ENCODE assay signal across 19 mouse cellular contexts in genomic region chr1:190880638-190881037, GRCm38 (mm10). TPM values are rescaled to one million over a fixed set of nuclear protein-coding genes. Genes with fewer than 3 reads are reported as not detected.
DNase-seq lines count a peak whose midpoint lies in the region; ATAC-seq and TF ChIP-seq lines count a peak whose summit lies in the region.
"Had no signal": no experiment of that assay in that cellular context is flagged by ENCODE, and none has a peak within 500 bp of the region (broad histone marks: within the 10 kb centered on the region; RNA-seq: fewer than 3 reads in every experiment).

No protein-coding gene starts in this region.

- H3K4me1 ChIP-seq in lung, adult 2 months (ENCODE audit: control insufficient read depth, insufficient read depth, low read length): 0 out of 2 replicates have a peak, but pooled peaks cover 2% of the 10 kb centered on the region
- H3K4me1 ChIP-seq in liver, embryonic 12.5 days: no peaks in the 10 kb centered on the region
- peaks cover 3% of the 10 kb centered on the region for H3K4me1 ChIP-seq in liver, embryonic 16.5 days (ENCODE audit: control insufficient read depth, low read depth, low read length)
- H3K4me1 ChIP-seq in small intestine, adult 2 months (ENCODE audit: control insufficient read depth, insufficient read depth, insufficient read length, low read length): peaks cover 2% of the 10 kb centered on the region; the same call in 1 of the 2 replicates
- no peaks in the 10 kb centered on the region for H3K4me1 ChIP-seq in intestine, embryonic 16.5 days (ENCODE audit: control insufficient read depth, insufficient read depth, low read length)
- H3K4me1 ChIP-seq: embryonic facial prominence, embryonic 13.5 days; forebrain, embryonic 12.5 days had no signal

- peak; percentile 16 for DNase-seq in lung, adult 2 months
- DNase-seq in lung, postnatal 4 days: no peak
- no peak for DNase-seq in testis, postnatal 10 days (ENCODE audit: low spot score)
- DNase-seq: adrenal gland, postnatal 14 days; cerebellum, adult 9-11 months; heart, adult 2 months; heart, postnatal 14 days had no signal

- no peak for TF ChIP-seq POLR2A in lung, adult 2 months (IDR thresholded peaks at IDR 0.05; ENCODE audit: borderline replicate concordance, extremely low read depth, low read depth, low read length)
- TF ChIP-seq POLR2A in small intestine, adult 2 months (IDR thresholded peaks at IDR 0.05; ENCODE audit: low read depth, low read length): no peak

- ATAC-seq in liver, embryonic 12.5 days: peak; percentile 78
- ATAC-seq in liver, embryonic 16.5 days (ENCODE audit: low read depth): peak; percentile 89
- no peak for ATAC-seq in CD4-positive, CD25-positive, alpha-beta regulatory T cell, adult 4 months
- ATAC-seq in intestine, embryonic 16.5 days: no peak

- H3K9me3 ChIP-seq in liver, embryonic 12.5 days (replicated peaks): no peaks in the 10 kb centered on the region
- H3K9me3 ChIP-seq in liver, embryonic 16.5 days (replicated peaks; ENCODE audit: control insufficient read depth, low read length): no peaks in the 10 kb centered on the region
- H3K9me3 ChIP-seq in intestine, embryonic 16.5 days (ENCODE audit: control insufficient read depth, low read length): no peaks in the 10 kb centered on the region
- H3K9me3 ChIP-seq: embryonic facial prominence, embryonic 13.5 days; forebrain, embryonic 12.5 days; heart, embryonic 15.5 days had no signal

- H3K4me3 ChIP-seq in lung, adult 2 months (replicated peaks; ENCODE audit: extremely low read depth, low read depth, low read length): no peak overlapping the region
- no peak overlapping the region for H3K4me3 ChIP-seq in liver, embryonic 12.5 days
- no peak overlapping the region for H3K4me3 ChIP-seq in liver, embryonic 16.5 days (ENCODE audit: low read depth, low read length)
- no peak overlapping the region for H3K4me3 ChIP-seq in small intestine, adult 2 months (ENCODE audit: low read depth, low read length)
- H3K4me3 ChIP-seq in intestine, embryonic 16.5 days (ENCODE audit: low read length): no peak overlapping the region
- H3K4me3 ChIP-seq: embryonic facial prominence, embryonic 13.5 days; forebrain, embryonic 12.5 days; heart, adult 2 months; heart, embryonic 15.5 days had no signal

- H3K36me3 ChIP-seq in liver, embryonic 12.5 days: peaks cover 19% of the 10 kb centered on the region
- H3K36me3 ChIP-seq in liver, embryonic 16.5 days (ENCODE audit: control insufficient read depth, insufficient read depth): no peaks in the 10 kb centered on the region
- H3K36me3 ChIP-seq in small intestine, adult 2 months (ENCODE audit: control insufficient read depth, insufficient read depth, low read length): peaks cover 7% of the 10 kb centered on the region
- H3K36me3 ChIP-seq in intestine, embryonic 16.5 days (ENCODE audit: control insufficient read depth, insufficient read depth, low read length): no peaks in the 10 kb centered on the region

- no peak overlapping the region for H3K4me2 ChIP-seq in liver, embryonic 12.5 days
- no peak overlapping the region for H3K4me2 ChIP-seq in liver, embryonic 16.5 days (ENCODE audit: low read depth, low read length)
- H3K4me2 ChIP-seq in intestine, embryonic 16.5 days (ENCODE audit: low read depth, low read length): no peak overlapping the region
- H3K4me2 ChIP-seq: embryonic facial prominence, embryonic 13.5 days; forebrain, embryonic 12.5 days; heart, embryonic 11.5 days; heart, embryonic 15.5 days had no signal

- H3K27me3 ChIP-seq in liver, embryonic 12.5 days (replicated peaks): no peaks in the 10 kb centered on the region
- H3K27me3 ChIP-seq in liver, embryonic 16.5 days (ENCODE audit: control insufficient read depth, insufficient read depth, low read depth, low read length): no peaks in the 10 kb centered on the region
- no peaks in the 10 kb centered on the region for H3K27me3 ChIP-seq in small intestine, adult 2 months (ENCODE audit: control insufficient read depth, insufficient read depth, low read length)
- no peaks in the 10 kb centered on the region for H3K27me3 ChIP-seq in intestine, embryonic 16.5 days (replicated peaks; ENCODE audit: control insufficient read depth, insufficient read depth, low read length)
- H3K27me3 ChIP-seq: CH12.LX; embryonic facial prominence, embryonic 13.5 days; forebrain, embryonic 12.5 days; heart, embryonic 15.5 days; Patski had no signal

- peak overlapping the region; percentile 55; the same call in 1 of the 2 replicates for H3K27ac ChIP-seq in liver, embryonic 12.5 days
- H3K27ac ChIP-seq in liver, embryonic 16.5 days (ENCODE audit: low read length): peak overlapping the region; percentile 76
- H3K27ac ChIP-seq in small intestine, adult 2 months (ENCODE audit: insufficient read depth, low read depth, low read length): peak overlapping the region; percentile 13; the same call in 1 of the 2 replicates
- no peak overlapping the region for H3K27ac ChIP-seq in intestine, embryonic 16.5 days (ENCODE audit: low read length)
- H3K27ac ChIP-seq: embryonic facial prominence, embryonic 13.5 days; forebrain, embryonic 12.5 days; heart, adult 2 months; heart, embryonic 15.5 days had no signal

- WGBS in lung, adult 2 months: 56% methylated on average over 6 of the region's 6 CpGs
- 61% methylated on average over 6 of the region's 6 CpGs for WGBS in liver, embryonic 12.5 days (ENCODE audit: insufficient replicate concordance)
- 70% methylated on average over 6 of the region's 6 CpGs for WGBS in liver, embryonic 16.5 days (ENCODE audit: insufficient replicate concordance)
- 73% methylated on average over 6 of the region's 6 CpGs for WGBS in small intestine, adult 2 months
- 73% methylated on average over 6 of the region's 6 CpGs for WGBS in intestine, embryonic 16.5 days

- TF ChIP-seq CTCF in lung, adult 2 months (IDR thresholded peaks at IDR 0.05; ENCODE audit: insufficient read depth, low read length): no peak
- TF ChIP-seq CTCF in small intestine, adult 2 months (IDR thresholded peaks at IDR 0.05; ENCODE audit: extremely low read depth, insufficient read length, insufficient replicate concordance, low read depth, low read length): no peak

- no peak overlapping the region for H3K9ac ChIP-seq in liver, embryonic 12.5 days
- no peak overlapping the region for H3K9ac ChIP-seq in liver, embryonic 16.5 days (ENCODE audit: low read depth, low read length)
- H3K9ac ChIP-seq in intestine, embryonic 16.5 days (ENCODE audit: low read depth, low read length): no peak overlapping the region
- H3K9ac ChIP-seq: embryonic facial prominence, embryonic 13.5 days; forebrain, embryonic 12.5 days; forebrain, postnatal 0 days; heart, embryonic 15.5 days had no signal

RNA-seq across cellular contexts. Expression of gene Rps6kc1, which starts 30.9 kb away (rescaled TPM):
- 5.7 and 9.7 TPM in 2 replicates for polyA plus RNA-seq in lung, adult 2 months (2012; rRNA removed)
- polyA plus RNA-seq in liver, embryonic 12.5 days (2016; fragmentation: Nextera tagmentation; extraction: Ambion mirVana): 5.5 and 5.7 TPM in 2 replicates
- 3.4 and 4.9 TPM in 2 replicates for polyA plus RNA-seq in liver, embryonic 16.5 days (2015; fragmentation: Nextera tagmentation; extraction: Ambion mirVana)
- 2.2 and 7.1 TPM in 2 replicates for polyA plus RNA-seq in small intestine, adult 2 months (2012; rRNA removed)
- polyA plus RNA-seq in CD4-positive, CD25-positive, alpha-beta regulatory T cell, adult 4 months (2017; shearing (Covaris generic)): 1 to 10 TPM; 6.2 to 9.1 TPM
- polyA plus RNA-seq in intestine, embryonic 16.5 days (2015; fragmentation: Nextera tagmentation; extraction: Ambion mirVana): 11.8 and 12.1 TPM in 2 replicates

RNA-seq across cellular contexts. Expression of gene Angel2, which starts 44.3 kb away (rescaled TPM):
- 19.9 and 22.7 TPM in 2 replicates for polyA plus RNA-seq in lung, adult 2 months (2012; rRNA removed)
- polyA plus RNA-seq in liver, embryonic 12.5 days (2016; fragmentation: Nextera tagmentation; extraction: Ambion mirVana): 21.4 and 23.6 TPM in 2 replicates
- polyA plus RNA-seq in liver, embryonic 16.5 days (2015; fragmentation: Nextera tagmentation; extraction: Ambion mirVana): 11.3 and 11.6 TPM in 2 replicates
- polyA plus RNA-seq in small intestine, adult 2 months (2012; rRNA removed): 6.7 and 19.6 TPM in 2 replicates
- 10 to 100 TPM; 53.2 to 55.8 TPM for polyA plus RNA-seq in CD4-positive, CD25-positive, alpha-beta regulatory T cell, adult 4 months (2017; shearing (Covaris generic))
- polyA plus RNA-seq in intestine, embryonic 16.5 days (2015; fragmentation: Nextera tagmentation; extraction: Ambion mirVana): 30.9 and 33.6 TPM in 2 replicates

Comparison
In these comparisons a context has a peak if more than half of its experiments do, and no peak if none do; other contexts are left out.
1. ATAC-seq: peak in liver, embryonic 12.5 days (single experiment) and liver, embryonic 16.5 days (single experiment); none in CD4-positive, CD25-positive, alpha-beta regulatory T cell, adult 4 months (single experiment) and intestine, embryonic 16.5 days (single experiment).